Mouse (Mus musculus) erythroblast, adult 5-6 weeks (primary cell): Measurements from ENCODE around the gene Pex5. TPM values are rescaled to one million over a fixed set of nuclear protein-coding genes. Genes with fewer than 3 reads are reported as not detected.
"Not testable (repeated sequence)": the region's sequence is repeated elsewhere in the genome, so short reads cannot be mapped to it uniquely, and the experiment has no call there.

ENCODE experiments used
- ATAC-seq: replicated peaks from 2 replicates; pipeline ENCODE4 v1.8.0; 2016; ENCODE audit warnings: moderate number of reproducible peaks, mild to moderate bottlenecking, moderate TSS enrichment, inconsistent platforms; ENCODE audit not compliant: poor library complexity, low FRiP score, severe bottlenecking
- total RNA-seq, 2 experiments: library from RNA; stranded (forward) in 1 of 2; stranded (reverse) in 1 of 2; fragments of 150-400 nt in 1 of 2; fragments of 200-764, 138-1000 nt in 1 of 2; gene quantifications; 2 replicates each; pipeline versions ENCODE4 v1.2.3 to v1.2.4; 2015 to 2017; ENCODE audit warnings: low replicate concordance in 2 of 2

Gene Pex5
- total RNA-seq, 2 experiments from 2014 or later = 3.8 to 7.0 TPM

DNA sequence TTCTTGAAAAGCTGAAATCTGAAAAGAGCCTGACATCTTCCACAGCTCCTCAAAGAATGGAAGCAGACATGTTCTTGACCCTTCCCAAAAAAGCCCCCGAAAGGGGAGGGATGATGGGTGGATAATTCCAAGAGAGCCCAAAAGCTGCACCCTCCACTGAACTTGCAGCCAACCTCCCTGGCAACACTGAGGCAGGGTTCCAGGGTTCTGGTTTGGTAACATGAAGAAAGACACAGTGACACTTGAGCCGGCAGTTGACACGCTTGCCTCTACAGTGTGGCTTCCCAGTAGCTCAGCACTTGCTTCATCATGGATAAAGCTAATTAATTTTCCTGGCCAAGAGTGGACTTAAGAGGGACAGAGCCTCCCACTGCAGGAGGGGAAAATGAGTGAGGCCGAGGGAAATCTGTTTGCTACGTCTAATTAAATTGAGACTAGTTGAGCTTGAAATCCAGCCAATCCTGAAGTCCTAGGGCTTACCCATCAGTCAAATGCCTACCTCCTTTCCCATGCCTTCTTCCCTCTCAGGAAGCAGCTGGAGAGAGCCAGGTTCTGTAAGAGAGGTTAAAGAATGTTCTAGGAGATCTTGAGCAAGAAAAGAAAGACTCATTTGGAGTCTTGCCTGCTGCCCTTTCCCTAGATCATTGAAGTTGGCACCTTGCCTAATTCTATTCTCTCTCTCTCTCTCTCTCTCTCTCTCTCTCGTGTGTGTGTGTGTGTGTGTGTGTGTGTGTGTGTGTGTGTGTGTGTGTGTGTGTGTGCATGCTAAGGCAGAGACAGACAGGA, 13.1 kb upstream of the Pex5 start:
- no peak for ATAC-seq

DNA sequence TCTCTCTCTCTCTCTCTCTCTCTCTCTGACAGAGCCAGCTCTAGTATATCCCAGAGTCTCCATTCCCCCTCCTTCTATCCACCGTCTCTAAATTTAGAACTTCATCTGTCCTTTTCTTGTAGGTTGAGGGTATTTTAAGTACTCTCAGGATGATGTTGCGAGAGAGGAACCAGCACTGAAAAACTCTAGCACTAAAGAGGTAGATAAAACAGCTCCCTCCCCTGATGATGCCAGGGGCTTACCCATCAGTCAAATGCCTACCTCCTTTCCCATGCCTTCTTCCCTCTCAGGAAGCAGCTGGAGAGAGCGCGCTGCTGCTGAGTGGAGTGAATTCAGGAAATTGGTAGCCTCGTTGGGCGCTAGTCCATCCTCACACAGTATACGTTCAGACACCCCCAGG, 12.4 kb upstream of the Pex5 start:
- ATAC-seq = no peak

DNA sequence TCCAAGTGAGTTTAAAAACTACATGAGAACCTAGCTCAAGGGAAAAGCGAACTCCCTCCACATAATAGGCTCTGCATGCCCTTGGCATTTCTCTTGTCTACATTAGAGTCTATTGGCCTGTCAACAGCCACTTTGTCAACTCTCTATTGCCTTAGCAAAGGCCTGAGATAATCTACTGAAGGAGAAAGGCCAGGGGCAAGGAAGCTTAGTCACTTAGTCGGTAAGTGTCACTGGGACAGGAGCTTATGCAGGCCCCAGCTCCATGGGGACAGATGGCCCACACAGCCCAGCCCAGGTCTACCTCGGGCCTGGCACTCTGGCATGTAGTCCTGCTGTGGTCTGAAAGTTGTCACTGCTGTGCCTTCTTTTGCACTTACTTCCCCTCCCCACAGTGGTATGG, 11.7 kb upstream of the Pex5 start:
- no peak for ATAC-seq

DNA sequence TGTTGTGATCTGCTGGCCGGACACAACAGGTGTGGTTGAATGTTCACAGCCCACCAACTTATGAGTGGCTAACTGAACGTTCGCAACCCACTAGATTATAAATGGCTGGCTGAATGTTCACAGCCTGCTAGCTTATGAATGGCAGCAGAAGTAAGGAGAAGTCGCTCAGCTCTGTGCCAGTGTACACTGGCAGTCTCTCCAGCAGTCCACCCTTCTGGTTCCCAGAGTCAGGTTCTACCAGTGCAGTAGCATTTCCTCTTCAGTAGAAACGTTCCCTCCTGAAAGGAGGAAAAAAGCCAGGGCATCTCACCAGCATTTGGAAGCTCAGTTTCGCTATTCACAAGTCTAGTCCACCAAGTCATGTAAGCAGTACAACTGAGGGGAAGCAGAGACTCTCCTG, 10.7 kb upstream of the Pex5 start:
- ATAC-seq = 0 out of 2 replicates have a peak, but pooled peaks have one; percentile 21

DNA sequence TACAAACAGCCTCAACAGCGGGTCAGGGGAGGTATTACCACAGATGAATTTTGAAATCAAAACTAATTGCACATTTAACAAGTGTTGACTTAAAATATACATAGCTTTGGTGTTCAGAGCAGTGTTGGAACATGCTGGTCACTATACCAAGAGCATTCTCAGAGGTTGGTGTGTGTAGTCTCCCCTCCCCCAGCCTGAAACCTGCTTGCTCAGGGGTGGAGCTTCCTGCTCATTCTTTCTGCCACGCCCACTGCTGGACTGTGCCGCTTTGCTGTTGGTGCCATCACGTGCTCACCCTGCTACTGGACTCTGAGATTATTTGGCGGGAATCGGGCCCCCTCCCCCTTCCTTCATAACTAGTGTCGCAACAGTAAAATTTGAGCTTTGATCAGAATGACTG, 10.2 kb upstream of the Pex5 start:
- 0 out of 2 replicates have a peak, but pooled peaks have one; percentile 35 for ATAC-seq

DNA sequence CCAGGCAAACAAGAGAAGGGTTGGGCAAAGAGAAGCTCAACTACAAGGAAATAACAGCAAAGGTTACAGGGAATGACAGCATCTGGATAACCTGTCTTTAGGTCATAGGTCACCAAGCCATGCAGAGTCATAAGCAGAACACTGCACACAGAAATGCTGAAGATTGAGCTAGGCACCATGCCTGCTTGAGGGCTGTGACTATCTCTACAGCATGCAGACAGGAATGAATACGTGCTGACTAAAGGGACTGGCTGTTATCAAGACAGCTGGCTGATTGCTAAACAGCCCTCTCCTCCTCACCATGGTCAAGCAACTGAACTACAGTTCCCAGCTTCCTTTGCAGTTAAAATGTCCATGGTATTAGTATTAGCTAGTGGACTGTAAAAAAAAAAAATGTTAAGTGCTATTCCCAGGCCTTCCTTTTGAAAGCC, 9.2 kb upstream of the Pex5 start:
- ATAC-seq = 0 out of 2 replicates have a peak, but pooled peaks have one; percentile 36

DNA sequence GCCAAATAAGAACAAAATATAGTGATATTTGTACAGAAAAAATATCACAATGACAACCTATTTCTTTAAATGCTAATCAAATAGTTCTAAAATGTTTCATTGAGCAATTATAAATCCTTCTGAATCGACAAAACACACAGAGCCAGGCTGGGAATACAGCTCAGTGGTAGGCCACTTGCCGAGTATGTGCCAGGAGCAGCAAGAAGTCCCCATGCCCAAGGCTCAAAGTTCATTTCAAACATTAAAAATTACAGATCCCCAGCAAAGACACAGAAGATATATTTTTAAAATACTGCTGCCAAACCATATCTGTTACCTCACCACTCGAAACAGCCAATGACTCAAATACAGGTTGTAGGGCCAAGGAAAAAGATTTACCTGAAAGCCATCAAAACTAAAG, 3.8 kb upstream of the Pex5 start:
- no peak for ATAC-seq

DNA sequence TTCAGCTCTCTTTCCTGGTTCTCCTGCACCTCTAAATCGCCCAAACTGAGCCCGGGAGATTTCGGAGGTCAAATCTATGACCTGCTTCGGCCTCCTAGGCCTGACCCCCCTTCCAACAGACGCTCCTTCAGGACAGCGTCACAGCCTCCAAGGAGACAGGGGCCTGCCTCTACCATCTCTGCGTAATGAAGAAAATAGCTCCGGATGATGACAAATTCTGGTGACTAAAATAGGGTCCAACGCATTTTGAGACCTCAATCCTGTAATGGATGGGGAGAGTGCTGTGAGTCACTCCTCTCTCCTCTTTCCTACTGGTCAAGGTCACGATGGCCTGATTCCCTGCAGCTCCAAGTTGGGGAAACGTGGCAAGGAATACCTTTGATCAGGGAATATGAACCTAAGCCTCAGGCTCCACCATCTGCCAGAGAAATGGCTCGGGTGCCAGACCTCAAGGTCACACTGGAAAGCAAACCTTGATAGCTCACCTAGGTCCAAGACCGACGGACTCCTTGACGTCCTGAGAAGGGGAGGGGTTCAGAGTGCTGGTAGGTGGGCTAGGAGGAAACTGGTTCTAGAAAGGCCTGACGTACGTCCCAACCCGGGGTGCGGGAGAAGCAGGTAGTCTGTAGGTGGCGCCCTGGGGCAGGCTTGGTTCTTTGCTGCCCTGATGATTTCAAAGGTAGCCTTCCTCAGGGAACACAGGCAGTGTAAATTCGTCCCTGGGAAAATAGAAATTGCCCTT, 651 bp upstream of the Pex5 start:
- peak; percentile 85 for ATAC-seq

DNA sequence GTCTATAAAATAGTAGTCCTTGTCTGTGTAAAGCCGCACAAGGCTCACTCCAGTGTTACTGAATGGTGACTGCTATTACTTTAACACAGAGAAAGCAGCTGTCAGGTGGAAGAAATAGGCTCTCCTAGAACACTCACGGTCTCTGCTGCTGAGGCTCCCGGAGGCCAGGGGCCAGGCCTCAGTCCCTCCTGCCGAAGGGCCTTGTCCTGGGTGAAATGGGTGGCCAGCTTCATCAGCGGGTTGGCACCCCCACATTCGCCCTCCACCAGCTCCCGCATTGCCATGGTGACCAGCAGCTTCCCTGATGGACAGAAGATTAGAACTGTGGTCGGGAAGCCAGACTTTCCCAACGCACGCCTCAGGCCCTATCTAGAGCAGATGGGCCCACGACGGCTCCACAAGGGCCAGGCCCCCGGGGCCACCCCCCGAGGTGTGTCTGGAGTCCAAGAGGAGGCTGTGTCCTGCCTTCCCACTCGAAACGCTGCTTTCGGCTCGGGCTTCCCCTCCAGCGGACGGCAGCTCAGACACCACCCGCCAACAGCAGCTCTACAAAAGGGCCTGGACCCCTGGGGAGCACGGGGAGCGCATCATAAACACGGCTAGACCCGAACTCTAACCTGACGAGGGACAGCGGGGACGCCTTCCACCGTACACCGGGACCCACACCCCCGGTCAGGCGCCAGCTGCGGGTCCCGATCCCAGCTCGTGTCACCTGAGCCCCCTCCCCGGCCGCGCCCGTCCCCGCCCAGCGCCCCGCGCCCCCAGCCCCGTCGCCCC, 529 bp downstream of the Pex5 start:
- ATAC-seq = peak; percentile 54

DNA sequence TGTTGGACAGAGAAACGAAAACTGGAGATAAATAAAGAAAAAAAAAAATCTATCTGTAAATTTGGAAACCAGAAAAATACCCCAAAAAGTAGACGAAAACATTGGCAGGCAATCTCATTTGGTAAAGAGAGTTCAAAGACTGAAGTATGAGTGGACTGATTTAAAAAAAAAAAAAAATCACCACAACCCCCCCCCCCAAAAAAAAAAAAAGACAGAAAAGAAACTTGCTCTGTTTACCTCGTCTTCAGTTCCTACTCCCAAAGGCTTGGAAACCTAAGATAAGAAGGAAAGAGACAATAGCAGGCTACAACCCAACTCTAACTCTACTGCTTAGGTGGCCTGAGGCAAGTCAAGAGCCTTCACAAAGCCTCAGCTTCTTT, 1.1 kb downstream of the Pex5 start:
- no peak for ATAC-seq

DNA sequence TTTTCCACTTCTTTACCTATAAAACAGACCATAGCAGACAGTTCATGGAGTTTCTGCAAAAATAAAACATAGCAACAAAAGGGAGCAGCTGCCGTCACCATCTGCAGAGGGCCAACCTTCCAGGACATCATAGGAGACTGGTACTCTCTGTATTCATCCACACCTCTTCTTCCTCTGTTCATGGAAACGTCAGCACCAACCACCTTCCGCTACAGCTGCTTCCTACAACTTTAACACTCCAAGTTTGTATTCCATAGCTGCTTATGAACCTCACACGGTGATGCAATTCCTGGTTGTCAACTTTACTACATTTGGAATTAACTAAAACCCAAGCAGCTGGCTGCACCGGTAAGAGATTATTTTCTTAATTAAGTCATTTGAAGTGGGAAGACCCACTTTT, 6.5 kb downstream of the Pex5 start:
- ATAC-seq = no peak

DNA sequence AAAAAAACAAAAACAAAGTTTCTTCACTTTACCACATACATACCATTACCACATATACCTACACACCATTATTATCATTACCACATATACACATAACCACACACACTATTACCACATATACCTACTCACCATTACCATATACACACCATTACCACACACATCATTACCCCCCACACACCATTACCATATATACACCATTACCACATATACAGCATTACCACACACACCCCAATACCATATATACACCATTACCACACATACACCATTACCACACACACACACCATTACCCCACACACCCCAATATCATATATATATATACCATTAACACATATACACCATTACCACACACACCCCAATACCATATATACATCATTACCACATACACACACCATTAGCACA, 7.7 kb downstream of the Pex5 start:
- no peak for ATAC-seq

DNA sequence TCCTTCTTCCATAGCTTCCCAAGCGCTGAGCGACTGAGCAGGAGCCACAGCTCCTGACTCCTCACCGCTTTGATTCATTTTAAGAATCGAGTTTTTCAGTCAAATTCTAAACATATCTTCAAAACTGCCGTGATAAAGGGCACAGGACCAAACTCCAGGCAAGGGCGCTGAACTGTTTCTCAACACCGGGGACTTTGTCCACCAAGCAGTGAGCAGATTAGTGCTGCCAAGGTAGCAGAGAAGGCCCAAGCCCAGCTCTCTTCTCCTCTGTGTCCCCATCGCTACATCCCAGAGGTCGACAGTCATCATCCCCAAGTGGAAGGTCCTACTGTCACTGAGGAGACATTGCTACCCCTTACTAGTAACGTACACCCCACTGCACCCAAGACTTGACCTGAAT, 8.5 kb downstream of the Pex5 start:
- no peak for ATAC-seq

DNA sequence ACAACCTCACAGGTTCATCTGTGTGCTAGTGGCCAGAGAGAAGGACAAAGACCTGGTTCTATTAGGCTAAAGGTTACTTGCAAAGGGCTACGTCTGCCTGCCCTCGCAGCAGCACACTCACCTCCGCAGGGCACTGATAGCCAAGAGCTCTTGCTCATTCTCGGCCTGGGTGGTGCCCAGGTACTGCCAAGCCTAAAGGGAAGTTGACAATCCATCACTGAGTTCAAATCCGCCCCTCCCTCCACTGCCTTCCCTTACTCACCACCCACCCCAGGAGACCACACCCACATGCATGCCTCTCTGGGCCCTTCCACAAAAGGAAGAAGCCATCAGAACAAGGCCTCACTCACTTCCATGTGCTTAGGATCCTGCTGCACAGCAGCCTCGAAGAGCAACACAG, 15.1 kb downstream of the Pex5 start:
- ATAC-seq = no peak

DNA sequence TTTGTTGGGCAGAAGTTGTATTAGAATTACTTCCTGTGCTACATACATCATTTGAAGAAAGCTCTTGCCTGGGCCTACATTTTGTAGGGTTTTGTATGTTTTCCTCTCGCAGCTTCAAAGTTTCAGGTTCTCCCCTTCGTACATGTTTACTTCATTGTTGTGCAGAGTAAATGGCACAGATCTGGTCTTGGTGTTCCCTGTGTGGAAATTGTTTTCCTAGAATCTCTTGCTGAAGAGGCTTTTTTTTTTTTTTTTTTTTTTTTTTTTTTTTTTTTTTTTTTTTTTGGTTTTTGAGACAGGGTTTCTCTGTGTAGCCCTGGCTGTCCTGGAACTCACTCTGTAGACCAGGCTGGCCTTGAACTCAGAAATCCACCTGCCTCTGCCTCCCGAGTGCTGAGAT, 19.9 kb downstream of the Pex5 start:
- not testable (repeated sequence) for ATAC-seq

DNA sequence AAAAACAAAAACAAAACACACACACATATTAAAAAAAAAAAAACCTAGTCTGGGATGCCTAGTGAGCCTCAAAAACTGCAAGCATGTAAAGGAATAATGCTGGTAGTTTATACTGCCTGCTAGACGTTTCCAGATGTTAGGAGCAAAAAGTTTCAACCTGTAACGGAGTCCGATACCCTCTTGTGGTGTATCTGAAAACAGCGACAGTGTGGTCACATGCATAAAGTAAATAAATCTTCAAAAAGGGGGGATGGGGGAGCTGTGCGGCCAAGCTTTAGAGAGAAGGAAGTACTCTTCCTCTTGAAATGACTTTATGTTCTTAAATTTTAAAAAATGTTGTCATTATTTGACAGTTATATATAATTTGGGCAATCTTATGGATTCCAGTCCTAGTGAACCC, 34.7 kb downstream of the Pex5 start:
- no peak for ATAC-seq

DNA sequence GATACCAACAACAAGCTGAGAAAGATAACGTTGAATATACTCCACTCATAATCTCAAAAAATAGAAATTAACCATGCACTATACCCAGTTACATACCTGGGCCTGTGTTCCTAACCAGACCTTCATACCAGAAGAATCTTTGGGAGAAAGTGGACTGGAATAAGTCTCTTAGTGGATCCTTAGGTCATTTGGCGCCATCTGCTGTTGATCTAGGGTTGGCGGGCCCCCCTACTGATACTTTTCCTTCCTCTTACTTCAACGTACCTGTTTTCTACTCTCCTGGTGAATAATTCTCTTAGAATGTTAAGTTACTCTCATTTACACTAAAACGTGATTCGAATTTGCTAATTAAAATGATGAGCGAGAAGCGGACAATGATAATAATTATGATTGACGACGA, 35.5 kb downstream of the Pex5 start:
- no peak for ATAC-seq

DNA sequence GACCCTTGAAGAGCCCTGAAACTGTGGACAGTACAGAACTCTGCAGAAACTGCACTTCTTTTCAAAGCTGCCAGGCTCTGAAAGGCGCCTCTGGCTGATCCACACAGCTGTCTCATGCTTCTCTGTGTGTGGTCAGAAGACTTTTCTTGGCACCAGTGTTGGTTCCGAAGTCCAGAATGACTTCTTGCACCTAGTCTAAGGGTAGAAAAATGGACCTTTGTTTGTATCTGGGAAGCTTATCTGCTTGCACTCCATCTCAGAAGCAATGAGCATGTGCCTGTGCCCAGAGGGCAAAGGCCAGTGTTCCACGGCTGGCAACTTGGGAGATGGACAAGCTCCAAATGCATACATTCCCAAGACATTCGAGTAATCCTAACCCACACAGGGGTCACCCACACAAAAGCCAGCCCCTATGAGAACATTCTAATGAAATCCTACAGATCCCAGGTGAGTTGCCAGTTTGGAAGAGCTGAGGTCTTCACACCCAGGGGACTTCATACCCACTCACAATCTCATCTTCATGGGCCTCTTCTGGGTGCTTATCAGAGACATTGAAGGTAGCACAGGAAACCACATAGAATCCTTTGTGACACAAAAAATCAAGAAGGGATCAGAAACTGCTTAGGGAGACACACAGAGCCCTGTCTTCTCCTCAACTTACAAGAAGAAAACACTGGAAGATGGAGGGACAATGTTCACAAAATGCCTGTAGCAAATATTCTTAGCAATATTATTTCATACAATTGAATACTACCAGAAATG, 37.2 kb downstream of the Pex5 start:
- no peak for ATAC-seq

DNA sequence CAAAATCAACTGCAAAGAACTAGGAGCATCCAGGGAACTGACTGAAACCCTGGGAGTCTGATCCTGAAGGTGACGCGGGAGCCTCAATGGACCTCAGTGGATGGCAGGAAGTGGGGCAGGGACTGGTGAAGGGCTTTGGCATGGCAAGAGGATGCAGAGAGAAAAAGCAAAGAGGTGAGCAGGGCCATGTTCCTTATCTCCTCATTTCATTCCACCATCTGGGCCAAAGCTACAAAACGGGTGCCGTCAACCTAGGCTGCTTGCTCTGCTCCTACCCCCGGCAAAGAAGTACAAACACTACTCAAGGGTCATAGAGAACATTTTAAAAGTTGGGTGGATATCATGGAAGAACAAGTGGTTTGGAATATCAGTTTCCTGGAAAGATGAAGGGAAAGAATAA, 38.6 kb downstream of the Pex5 start:
- ATAC-seq = peak; percentile 67

DNA sequence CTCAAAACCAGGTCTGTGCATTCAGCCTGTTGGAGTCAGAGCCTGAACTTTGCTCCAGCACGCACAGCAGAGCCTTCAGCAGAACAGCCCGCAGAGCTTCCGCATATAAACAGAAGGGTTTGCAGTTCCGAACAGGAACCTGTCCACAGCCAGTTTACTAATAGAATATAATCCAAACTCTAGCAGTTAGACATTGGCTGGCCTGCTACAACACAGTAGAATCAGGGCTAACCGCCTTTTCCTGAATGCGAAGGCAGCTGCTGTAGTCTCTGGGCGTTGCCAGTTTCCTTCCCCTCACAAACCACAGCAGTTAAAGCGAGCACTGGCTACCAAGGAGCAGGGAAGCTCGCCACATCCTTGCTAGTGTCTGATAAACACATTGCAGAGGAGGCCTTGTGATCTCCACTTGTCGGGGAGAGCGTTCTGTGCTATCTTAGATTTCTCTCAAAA, 39.4 kb downstream of the Pex5 start:
- peak; percentile 93 for ATAC-seq
